Mouse (Mus musculus): ENCODE data around the gene Cep97. TPM values are rescaled to one million over a fixed set of nuclear protein-coding genes. Genes with fewer than 3 reads are reported as not detected.
"Not testable (repeated sequence)": the region's sequence is repeated elsewhere in the genome, so short reads cannot be mapped to it uniquely, and the experiment has no call there.

Gene Cep97
- total and polyA plus RNA-seq, 3 experiments, result 10.7 to 11.1 TPM; not detected in 1

DNA sequence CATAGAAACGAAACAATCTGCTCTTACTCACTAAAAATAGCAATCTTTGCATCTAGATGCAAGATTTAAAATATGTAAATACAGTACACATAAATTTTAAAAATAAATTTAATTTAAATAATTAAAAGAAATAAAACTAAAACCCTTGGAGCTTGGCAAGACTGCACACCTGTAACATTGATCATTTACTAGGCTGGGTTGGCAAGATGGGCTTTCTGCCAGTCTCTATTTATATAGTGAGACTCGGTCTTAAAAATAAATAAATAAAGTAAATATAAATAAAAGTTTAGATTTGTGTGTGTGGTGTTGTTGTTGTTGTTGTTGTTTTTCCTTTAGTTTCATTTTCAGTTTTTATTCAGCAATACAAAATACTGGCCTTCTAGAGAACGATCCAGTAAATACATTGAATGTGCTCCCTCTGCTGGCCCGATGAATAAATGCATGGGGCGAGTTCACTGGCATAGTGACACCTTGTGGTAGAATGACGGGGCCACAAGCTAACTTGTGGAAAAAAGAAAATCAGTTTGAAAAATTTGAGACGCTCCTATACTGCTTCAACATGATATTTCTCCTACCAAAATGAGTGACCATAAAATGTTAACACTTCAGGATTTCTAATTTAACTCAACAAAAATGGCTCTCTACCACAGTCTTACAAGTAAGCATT is 71.4 kb downstream of the Cep97 start (continued):
- TF ChIP-seq UBTF (IDR thresholded peaks at IDR 0.05; ENCODE audit: borderline replicate concordance, insufficient read depth, low read depth, low read length) (no peak), CTCF (IDR thresholded peaks at IDR 0.05 in 2 of 3, conservative IDR thresholded peaks at IDR 0.05 in 1 of 3; ENCODE audit: control insufficient read depth in 1 of 3, insufficient read depth in 1 of 3, low read depth in 2 of 3, low read length in 3 of 3, poor library complexity in 1 of 3, severe bottlenecking in 1 of 3) (peak in 2 of 3 experiments; percentile 92; a peak in 5 of 6 replicates), TAL1 (IDR thresholded peaks at IDR 0.05; ENCODE audit: low read length) (no peak), GATA1 (IDR thresholded peaks at IDR 0.05; ENCODE audit: low read depth, low read length) (no peak), JUND (IDR thresholded peaks at IDR 0.05; ENCODE audit: low read depth, low read length) (no peak), POLR2A (IDR thresholded peaks at IDR 0.05; ENCODE audit: control insufficient read depth in 1 of 2, insufficient read depth in 1 of 2, low read depth in 1 of 2, low read length in 2 of 2, poor library complexity in 1 of 2) (no peak), ZNF384 (IDR thresholded peaks at IDR 0.05; ENCODE audit: low read depth, low read length) (peak; percentile 46; the same call in 1 of the 2 replicates), TCF12 (IDR thresholded peaks at IDR 0.05; ENCODE audit: low read depth, low read length) (no peak), NELFE (IDR thresholded peaks at IDR 0.05; ENCODE audit: low read depth, low read length) (no peak), RCOR1 (IDR thresholded peaks at IDR 0.05; ENCODE audit: low read depth, low read length) (no peak), ZC3H11A (IDR thresholded peaks at IDR 0.05; ENCODE audit: low read depth, low read length) (no peak; the same call in 1 of the 2 replicates), HCFC1 (IDR thresholded peaks at IDR 0.05; ENCODE audit: low read depth, low read length) (peak; percentile 31; the same call in 1 of the 2 replicates), ELF1 (IDR thresholded peaks at IDR 0.05; ENCODE audit: low read depth, low read length) (no peak), TBP (IDR thresholded peaks at IDR 0.05; ENCODE audit: low read depth, low read length) (peak; percentile 38; the same call in 1 of the 2 replicates), GABPA (IDR thresholded peaks at IDR 0.05; ENCODE audit: low read depth, low read length) (no peak), CHD2 (IDR thresholded peaks at IDR 0.05; ENCODE audit: low read length) (no peak), MYC (IDR thresholded peaks at IDR 0.05; ENCODE audit: low read depth, low read length) (0 out of 2 replicates have a peak, but pooled peaks have one; percentile 42)

DNA sequence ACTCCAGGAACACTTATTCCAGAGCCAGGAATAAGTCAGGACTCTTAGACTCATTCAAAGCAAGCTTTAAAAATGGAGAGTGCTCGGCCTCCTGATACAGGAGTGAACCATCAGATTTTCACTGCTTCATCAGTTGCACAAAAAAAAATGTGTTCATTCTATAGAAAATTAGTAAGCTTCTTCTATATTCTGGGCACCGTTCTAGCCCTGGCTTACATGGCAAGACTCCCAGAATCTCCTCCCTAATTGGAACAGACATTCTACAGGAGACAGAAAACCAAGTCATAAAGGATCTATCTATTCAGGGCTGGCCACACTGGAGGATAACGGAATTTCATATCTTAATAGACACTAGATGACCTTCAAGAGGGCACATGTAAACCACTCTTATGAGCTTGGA is 73.6 kb downstream of the Cep97 start:
- no peaks in the 10 kb centered on the region for H3K27me3 ChIP-seq (ENCODE audit: control insufficient read depth in 1 of 2, insufficient read depth in 2 of 2, low read length in 2 of 2)
- no peak overlapping the region for H3K9ac ChIP-seq (ENCODE audit: control insufficient read depth, low read depth, low read length, poor library complexity, severe bottlenecking)
- DNase-seq (ENCODE audit: low read depth, low spot score), result no peak
- peaks cover 0 to 3% of the 10 kb centered on the region in 2 experiments; a peak in 3 of 4 replicates for H3K36me3 ChIP-seq (ENCODE audit: control insufficient read depth in 1 of 2, insufficient read depth in 2 of 2, low read length in 2 of 2)
- TF ChIP-seq CHD1 (IDR thresholded peaks at IDR 0.05; ENCODE audit: low read depth, low read length), result no peak
- no peak for TF ChIP-seq MXI1 (IDR thresholded peaks at IDR 0.05; ENCODE audit: low read depth, low read length)
- no peak for TF ChIP-seq EP300 (IDR thresholded peaks at IDR 0.05; ENCODE audit: low read depth in 1 of 2, low read length in 2 of 2)
- no peak for TF ChIP-seq JUND (IDR thresholded peaks at IDR 0.05; ENCODE audit: low read depth, low read length)
- TF ChIP-seq NRF1 (IDR thresholded peaks at IDR 0.05; ENCODE audit: insufficient read depth, low read depth, low read length, poor library complexity, severe bottlenecking), result no peak
- TF ChIP-seq MAX (IDR thresholded peaks at IDR 0.05; ENCODE audit: low read length), result no peak
- TF ChIP-seq NELFE (IDR thresholded peaks at IDR 0.05; ENCODE audit: low read depth, low read length), result no peak
- no peaks in the 10 kb centered on the region for H3K9me3 ChIP-seq (replicated peaks; ENCODE audit: insufficient read depth, low read length)
- no peaks in the 10 kb centered on the region for H3K4me1 ChIP-seq (ENCODE audit: control insufficient read depth in 1 of 2, insufficient read depth in 2 of 2, low read length in 2 of 2)
- no peak overlapping the region for H3K4me3 ChIP-seq (ENCODE audit: control insufficient read depth in 1 of 2, insufficient read depth in 1 of 2, low read depth in 2 of 2, low read length in 2 of 2)
- no peaks in the 10 kb centered on the region for H3K79me2 ChIP-seq (ENCODE audit: control insufficient read depth, insufficient read depth, low read length, poor library complexity)
- H3K27ac ChIP-seq (ENCODE audit: control insufficient read depth, low read depth, low read length), result no peak overlapping the region

DNA sequence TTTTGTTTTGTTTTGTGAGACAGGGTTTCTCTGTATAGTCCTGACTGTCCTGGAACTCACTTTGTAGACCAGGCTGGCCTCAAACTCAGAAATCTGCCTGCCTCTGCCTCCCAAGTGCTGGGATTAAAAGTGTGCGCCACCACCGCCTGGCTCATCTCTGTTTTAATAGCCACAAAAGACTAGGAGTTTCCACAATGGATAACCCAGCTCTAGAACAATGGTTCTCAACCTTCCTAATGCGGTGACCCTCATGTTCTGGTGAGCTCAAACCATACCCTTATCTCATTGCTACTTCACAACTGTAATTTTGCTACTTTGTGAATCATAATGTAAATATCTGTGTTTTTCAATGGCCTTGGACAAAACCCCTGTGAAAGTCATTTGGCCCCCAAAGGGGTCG is 75.2 kb downstream of the Cep97 start:
- not testable (repeated sequence) for H3K27me3 ChIP-seq (ENCODE audit: control insufficient read depth in 1 of 2, insufficient read depth in 2 of 2, low read length in 2 of 2); DNase-seq (ENCODE audit: low read depth, low spot score); H3K4me3 ChIP-seq (ENCODE audit: control insufficient read depth in 1 of 2, insufficient read depth in 1 of 2, low read depth in 2 of 2, low read length in 2 of 2); H3K79me2 ChIP-seq (ENCODE audit: control insufficient read depth, insufficient read depth, low read length, poor library complexity); H3K9ac ChIP-seq (ENCODE audit: control insufficient read depth, low read depth, low read length, poor library complexity, severe bottlenecking); H3K9me3 ChIP-seq (replicated peaks; ENCODE audit: insufficient read depth, low read length); H3K4me1 ChIP-seq (ENCODE audit: control insufficient read depth in 1 of 2, insufficient read depth in 2 of 2, low read length in 2 of 2); H3K27ac ChIP-seq (ENCODE audit: control insufficient read depth, low read depth, low read length); H3K36me3 ChIP-seq (ENCODE audit: control insufficient read depth in 1 of 2, insufficient read depth in 2 of 2, low read length in 2 of 2)

Data from MEL (cell line).